Mouse (Mus musculus) kidney, embryonic 16.5 days (tissue): ENCODE measurements around the gene Ifrd1. TPM values are rescaled to one million over a fixed set of nuclear protein-coding genes. Genes with fewer than 3 reads are reported as not detected.

Experiments used
- ATAC-seq: fragments of 200-750 bp; cut with Nextera tagmentation; 2 replicates; pipeline ENCODE4 v1.8.0; 2017; ENCODE audit warnings: moderate TSS enrichment; ENCODE audit not compliant: low FRiP score, low TSS enrichment
- H3K27ac ChIP-seq: fragments of 300-500 bp; sonication (generic); 2 replicates; pipeline ENCODE4 v1.5.1; 2014; ENCODE audit warnings: low read length
- H3K27me3 ChIP-seq: fragments of 300-500 bp; sonication (generic); 2 replicates; pipeline ENCODE4 v1.6.1; 2014; ENCODE audit warnings: low read length, control low read depth, mixed read lengths; ENCODE audit not compliant: insufficient read depth
- H3K36me3 ChIP-seq: fragments of 300-500 bp; sonication (generic); 2 replicates; pipeline ENCODE4 v1.6.1; 2014; ENCODE audit warnings: low read length, control low read depth, mixed read lengths; ENCODE audit not compliant: insufficient read depth
- H3K4me1 ChIP-seq: fragments of 300-500 bp; sonication (generic); 2 replicates; pipeline ENCODE4 v1.6.1; 2014; ENCODE audit warnings: low read length, control low read depth, mixed read lengths; ENCODE audit not compliant: insufficient read depth
- H3K4me2 ChIP-seq: fragments of 300-500 bp; sonication (generic); replicated peaks from 2 replicates; pipeline ENCODE4 v1.6.1; 2014; ENCODE audit warnings: low read depth, low read length
- H3K4me3 ChIP-seq: fragments of 300-500 bp; sonication (generic); 2 replicates; pipeline ENCODE4 v1.5.1; 2014; ENCODE audit warnings: mild to moderate bottlenecking, low read length
- H3K9ac ChIP-seq: fragments of 300-500 bp; sonication (generic); replicated peaks from 2 replicates; pipeline ENCODE4 v1.6.1; 2014; ENCODE audit warnings: low read length
- H3K9me3 ChIP-seq: fragments of 300-500 bp; sonication (generic); 2 replicates; pipeline ENCODE4 v1.6.1; 2016; ENCODE audit warnings: low read length, control low read depth
- WGBS: fragments of 180-500 bp; shearing (Covaris S2); extraction: QIAGEN DNeasy Blood & Tissue Kit; methylation state at CpG from one replicate; pipeline ENCODE4 v1.1.7; 2014; 5-methylcytosine and 5-hydroxymethylcytosine counted together
- polyA plus RNA-seq: library from polyadenylated mRNA; unstranded; fragments of >200 nt; fragmentation: Nextera tagmentation; extraction: Ambion mirVana; gene quantifications from 2 replicates; pipeline ENCODE4 v1.2.1, GENCODE M21; 2015

Ifrd1 gene
- 88.7 and 103 TPM in 2 replicates for polyA plus RNA-seq

GRCm38 (mm10) chr12:40248454-40249180 lies at the start of gene Ifrd1:
TSS of gene Ifrd1 (minus strand) at chr12:40248504.
- no peak for ATAC-seq
- no peak within 1 kb of the TSS for H3K4me2 ChIP-seq

GRCm38 (mm10) chr12:40286539-40286938 lies 38.2 kb upstream of the Ifrd1 start:
- Histone ChIP-seq H3K36me3 (no peaks in the 10 kb centered on the region), H3K9me3 (peaks cover 13% of the 10 kb centered on the region), H3K9ac (no peak overlapping the region), H3K4me2 (no peak overlapping the region), H3K27ac (no peak overlapping the region), H3K4me1 (no peaks in the 10 kb centered on the region), H3K4me3 (no peak overlapping the region), H3K27me3 (no peaks in the 10 kb centered on the region)
- WGBS, result 69% methylated on average over 4 of the region's 4 CpGs
- ATAC-seq, result no peak

More at GRCm38 (mm10) chr12:40248454-40249180, at the start of gene Ifrd1:
- Histone ChIP-seq H3K36me3 (no peaks in the 10 kb centered on the region), H3K9ac (no peak within 1 kb of the TSS), H3K4me3 (no peak within 1 kb of the TSS), H3K9me3 (no peaks in the 10 kb centered on the region), H3K27me3 (no peaks in the 10 kb centered on the region), H3K27ac (no peak within 1 kb of the TSS; the same call in 1 of the 2 replicates), H3K4me1 (no peaks in the 10 kb centered on the region)
- WGBS, result 57% methylated on average over 5 of the region's 5 CpGs

GRCm38 (mm10) chr12:40280596-40281325 lies 32.5 kb upstream of the Ifrd1 start:
- no peak overlapping the region for H3K9ac ChIP-seq
- no peak for ATAC-seq
- H3K4me2 ChIP-seq, result no peak overlapping the region
- H3K9me3 ChIP-seq, result no peaks in the 10 kb centered on the region
- no peaks in the 10 kb centered on the region for H3K27me3 ChIP-seq
- WGBS, result 76% methylated on average over 4 of the region's 4 CpGs
- H3K36me3 ChIP-seq, result no peaks in the 10 kb centered on the region
- no peak overlapping the region for H3K27ac ChIP-seq
- H3K4me3 ChIP-seq, result no peak overlapping the region
- no peaks in the 10 kb centered on the region for H3K4me1 ChIP-seq

- 85% methylated on average over 3 of the region's 3 CpGs for WGBS
These were observed 29.3 kb upstream of the Ifrd1 start for GRCm38 (mm10) chr12:40277581-40277980.

GRCm38 (mm10) chr12:40274931-40275330 lies 26.6 kb upstream of the Ifrd1 start:
- no peak overlapping the region for H3K27ac ChIP-seq
- H3K27me3 ChIP-seq, result no peaks in the 10 kb centered on the region
- no peak overlapping the region for H3K9ac ChIP-seq
- H3K36me3 ChIP-seq, result no peaks in the 10 kb centered on the region
- no peak for ATAC-seq
- H3K4me1 ChIP-seq, result no peaks in the 10 kb centered on the region
- no peak overlapping the region for H3K4me2 ChIP-seq
- no peak overlapping the region for H3K4me3 ChIP-seq
- no peaks in the 10 kb centered on the region for H3K9me3 ChIP-seq

More at GRCm38 (mm10) chr12:40277581-40277980, 29.3 kb upstream of the Ifrd1 start:
- H3K9ac ChIP-seq, result no peak overlapping the region
- no peaks in the 10 kb centered on the region for H3K9me3 ChIP-seq
- H3K4me3 ChIP-seq, result no peak overlapping the region
- H3K4me1 ChIP-seq, result no peaks in the 10 kb centered on the region
- no peaks in the 10 kb centered on the region for H3K27me3 ChIP-seq
- ATAC-seq, result no peak
- no peak overlapping the region for H3K4me2 ChIP-seq
- no peaks in the 10 kb centered on the region for H3K36me3 ChIP-seq
- H3K27ac ChIP-seq, result no peak overlapping the region

- Histone ChIP-seq H3K36me3 (no peaks in the 10 kb centered on the region), H3K4me2 (no peak overlapping the region), H3K9me3 (no peaks in the 10 kb centered on the region), H3K4me1 (no peaks in the 10 kb centered on the region), H3K27me3 (no peaks in the 10 kb centered on the region), H3K4me3 (no peak overlapping the region), H3K27ac (no peak overlapping the region), H3K9ac (no peak overlapping the region)
- WGBS, result 50% methylated on average over 4 of the region's 4 CpGs
- no peak for ATAC-seq
These were observed 25.0 kb upstream of the Ifrd1 start for GRCm38 (mm10) chr12:40273339-40273738.

GRCm38 (mm10) chr12:40272710-40273109 lies 24.4 kb upstream of the Ifrd1 start:
- WGBS, result 55% methylated on average over 4 of the region's 4 CpGs
- H3K4me3 ChIP-seq, result no peak overlapping the region
- ATAC-seq, result no peak

GRCm38 (mm10) chr12:40268313-40268712 lies 20.0 kb upstream of the Ifrd1 start:
- no peak for ATAC-seq
- no peak overlapping the region for H3K9ac ChIP-seq
- no peaks in the 10 kb centered on the region for H3K4me1 ChIP-seq
- H3K4me3 ChIP-seq, result no peak overlapping the region
- H3K9me3 ChIP-seq, result no peaks in the 10 kb centered on the region
- 69% methylated on average over 2 of the region's 2 CpGs for WGBS
- no peaks in the 10 kb centered on the region for H3K27me3 ChIP-seq
- no peaks in the 10 kb centered on the region for H3K36me3 ChIP-seq
- no peak overlapping the region for H3K4me2 ChIP-seq
- no peak overlapping the region for H3K27ac ChIP-seq

More at GRCm38 (mm10) chr12:40272710-40273109, 24.4 kb upstream of the Ifrd1 start:
- Histone ChIP-seq H3K27ac (no peak overlapping the region), H3K9ac (no peak overlapping the region), H3K4me1 (no peaks in the 10 kb centered on the region), H3K4me2 (no peak overlapping the region), H3K27me3 (no peaks in the 10 kb centered on the region), H3K36me3 (no peaks in the 10 kb centered on the region), H3K9me3 (no peaks in the 10 kb centered on the region)

GRCm38 (mm10) chr12:40263712-40264111 lies 15.4 kb upstream of the Ifrd1 start:
- H3K27me3 ChIP-seq, result no peaks in the 10 kb centered on the region
- 70% methylated on average over 4 of the region's 4 CpGs for WGBS
- no peaks in the 10 kb centered on the region for H3K36me3 ChIP-seq
- H3K4me3 ChIP-seq, result no peak overlapping the region
- ATAC-seq, result no peak
- no peak overlapping the region for H3K4me2 ChIP-seq
- no peaks in the 10 kb centered on the region for H3K9me3 ChIP-seq
- H3K9ac ChIP-seq, result no peak overlapping the region
- H3K27ac ChIP-seq, result no peak overlapping the region
- no peaks in the 10 kb centered on the region for H3K4me1 ChIP-seq

GRCm38 (mm10) chr12:40263006-40263405 lies 14.7 kb upstream of the Ifrd1 start:
- H3K27ac ChIP-seq, result no peak overlapping the region
- no peaks in the 10 kb centered on the region for H3K9me3 ChIP-seq
- H3K27me3 ChIP-seq, result no peaks in the 10 kb centered on the region
- H3K4me3 ChIP-seq, result no peak overlapping the region
- no peaks in the 10 kb centered on the region for H3K4me1 ChIP-seq
- no peak overlapping the region for H3K4me2 ChIP-seq
- WGBS, result 95% methylated on average over 6 of the region's 6 CpGs
- no peak for ATAC-seq
- H3K36me3 ChIP-seq, result no peaks in the 10 kb centered on the region
- H3K9ac ChIP-seq, result no peak overlapping the region
